Mouse (Mus musculus) B cell, adult 67 days (primary cell): ENCODE results near the gene Nomo1. TPM values are rescaled to one million over a fixed set of nuclear protein-coding genes. Genes with fewer than 3 reads are reported as not detected.

Experiments used
- total RNA-seq, 2 experiments: library from RNA; stranded (reverse); gene quantifications; 4 replicates each; pipeline ENCODE4 v1.2.4; 2023

The Nomo1 gene
- 10 to 100 TPM; 41.5 to 43.6 TPM for total RNA-seq

DNA sequence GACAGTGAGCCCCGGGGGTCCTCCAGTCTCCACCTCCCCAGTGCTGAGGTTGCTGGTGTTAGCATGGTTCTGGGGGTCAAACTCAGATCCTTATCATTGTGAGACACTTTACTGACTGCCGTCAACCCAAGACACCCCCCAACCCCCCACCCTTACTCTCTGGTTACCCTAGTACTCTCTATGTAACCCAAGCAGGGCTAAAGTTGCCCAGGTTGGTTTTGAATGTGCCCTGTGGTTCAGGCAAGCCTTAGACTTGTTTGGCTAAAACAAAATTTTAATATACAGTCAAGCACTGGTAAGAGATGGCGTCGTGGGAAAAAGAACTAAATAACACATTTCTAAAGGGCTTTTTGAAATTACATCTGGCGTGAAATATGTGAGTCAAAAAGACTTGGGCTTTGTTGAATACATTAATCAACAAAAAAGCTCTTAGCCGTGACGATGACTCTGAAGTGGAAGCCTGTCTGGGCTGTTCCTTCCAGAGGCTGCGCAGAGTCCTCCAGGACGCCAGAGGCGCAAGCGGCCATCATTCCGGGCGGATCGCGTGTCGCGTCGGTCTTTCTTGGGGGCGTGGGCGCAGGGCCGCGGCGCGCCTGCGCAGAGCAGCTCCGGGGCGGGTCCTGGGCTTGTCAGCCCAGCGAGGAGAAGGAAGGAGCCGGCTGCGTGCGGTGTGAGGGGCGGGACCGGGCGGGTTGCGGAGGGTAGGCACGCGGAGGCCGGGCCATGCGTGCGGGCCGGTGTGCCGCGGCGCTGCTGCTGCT lies at the start of gene Nomo1:
Gene Nomo1 (plus strand): TSS at position 590 of the 761 bp plus-strand sequence.

DNA sequence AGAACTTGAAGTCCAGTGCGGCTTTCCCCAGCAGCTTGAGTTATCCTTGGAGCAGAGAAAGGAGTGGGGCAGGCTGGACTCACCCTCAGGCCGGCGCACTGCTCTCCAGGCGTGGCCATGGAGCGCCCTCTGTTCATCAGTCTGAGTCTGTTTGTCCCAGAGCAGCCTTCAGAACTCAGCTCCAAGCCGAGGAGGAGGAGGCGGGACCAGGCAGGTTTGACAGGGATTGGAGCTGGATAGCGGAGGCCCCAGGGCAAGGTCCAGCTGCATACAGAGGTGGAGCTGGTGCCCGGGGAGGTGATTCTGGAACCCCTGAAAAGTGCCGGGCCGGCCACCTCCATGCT lies 3.4 kb upstream of the Nomo1 start, which contains the start of gene Abcc6:
Gene Abcc6 (minus strand): TSS at position 158 of the 344 bp plus-strand sequence.

DNA sequence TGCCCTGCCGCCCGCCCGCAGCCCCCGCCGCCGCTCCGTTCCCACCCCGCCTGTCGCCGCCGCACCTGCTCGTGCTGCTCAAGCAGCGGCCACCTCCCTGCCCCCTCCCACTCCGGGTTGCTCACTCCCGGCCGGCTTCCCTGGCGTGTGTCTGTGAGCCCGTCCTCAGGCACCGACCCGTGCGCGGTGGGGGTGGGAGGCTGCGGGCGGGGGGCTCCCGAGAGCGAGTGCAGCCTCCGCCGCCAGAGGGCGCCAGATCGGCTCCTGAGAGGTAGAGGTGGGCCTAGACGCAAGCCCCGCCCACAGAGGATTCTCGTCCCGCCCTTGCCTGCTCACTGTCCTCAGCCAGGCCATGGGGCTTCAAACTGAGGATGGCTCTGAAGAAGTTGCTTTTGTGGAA lies 67.1 kb downstream of the Nomo1 start, which contains the start of gene Kcnj11:
Gene Kcnj11 (minus strand): TSS at position 202 of the 400 bp plus-strand sequence.

Other genes with a start within 250 kb of the Nomo1 start
- under 1 TPM in 1 of 2 experiments, not detected in 1; 0.26 TPM for gene Lmtk3, start 250.0 kb upstream of the Nomo1 start, total RNA-seq
- gene Sult2b1, start 249.0 kb upstream of the Nomo1 start, total RNA-seq = not detected
- 100 to 1,000 TPM; 108 to 146 TPM for gene Cyth2, start 219.1 kb upstream of the Nomo1 start, total RNA-seq
- gene Kcnj14, start 208.9 kb upstream of the Nomo1 start, total RNA-seq = 1 to 10 TPM; 2.3 to 3.3 TPM
- 10 to 100 TPM; 27.9 to 32.7 TPM for gene Grwd1, start 202.8 kb upstream of the Nomo1 start, total RNA-seq
- gene Kdelr1, start 160.9 kb upstream of the Nomo1 start, total RNA-seq = 10 to 100 TPM; 60.0 to 71.8 TPM
- under 1 TPM; 0.38 to 0.47 TPM for gene Grin2d, start 155.3 kb upstream of the Nomo1 start, total RNA-seq
- not detected for gene Syngr4, start 137.0 kb upstream of the Nomo1 start, total RNA-seq
- gene Tmem143, start 136.8 kb upstream of the Nomo1 start, total RNA-seq = 10 to 100 TPM in 1 of 2 experiments, 1 to 10 TPM in 1; 7.6 to 10.8 TPM
- gene Emp3, start 112.3 kb upstream of the Nomo1 start, total RNA-seq = 100 to 1,000 TPM; 199 to 219 TPM
- 1 to 10 TPM; 6.3 TPM for gene Ccdc114, start 109.6 kb upstream of the Nomo1 start, total RNA-seq
- gene Abcc6, start 3.4 kb upstream of the Nomo1 start, total RNA-seq = not detected
- gene Kcnj11, start 67.1 kb downstream of the Nomo1 start, total RNA-seq = not detected
- gene Abcc8, start 146.3 kb downstream of the Nomo1 start, total RNA-seq = not detected
- gene Ush1c, start 204.8 kb downstream of the Nomo1 start, total RNA-seq = not detected
- gene Otog, start 207.3 kb downstream of the Nomo1 start, total RNA-seq = not detected